Mouse (Mus musculus) cortical plate, adult 2 months (tissue): ENCODE results near the gene Gpm6a.

Experiments used
- CTCF ChIP-seq: fragments of 200-500 bp; IDR thresholded peaks from 2 replicates; pipeline ENCODE4 v1.5.1; 2011; ENCODE audit warnings: mild to moderate bottlenecking, control low read depth, low read length; ENCODE audit not compliant: insufficient read depth; ENCODE audit errors: extremely low read depth
- POLR2A ChIP-seq: fragments of 200-500 bp; IDR thresholded peaks from 2 replicates; pipeline ENCODE4 v1.6.1; 2011; ENCODE audit warnings: mild to moderate bottlenecking, low read length, control low read depth; ENCODE audit not compliant: insufficient read depth; ENCODE audit errors: extremely low read depth

DNA sequence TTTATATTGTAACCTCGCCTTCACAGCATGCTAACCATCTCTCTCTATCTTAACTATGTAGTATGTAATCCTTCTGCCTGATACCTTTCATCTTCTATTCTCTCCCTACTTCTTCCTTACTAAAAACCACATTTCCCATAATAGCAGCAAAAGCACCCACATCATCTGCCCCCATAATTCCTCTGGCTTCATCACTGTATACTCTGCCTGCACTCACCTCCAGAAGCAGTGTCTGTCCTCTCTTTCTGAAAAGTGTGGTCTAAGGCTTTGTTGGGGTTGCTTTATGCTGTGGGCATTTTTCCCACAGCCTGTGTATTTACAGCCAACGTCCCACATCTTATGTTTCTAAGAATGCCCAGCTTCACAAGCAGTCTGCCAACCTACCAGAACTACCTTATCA is 57.6 kb downstream of the Gpm6a start:
- TF ChIP-seq CTCF (no peak), POLR2A (no peak)
